Mouse (Mus musculus): ENCODE results near the gene Plb1. TPM values are rescaled to one million over a fixed set of nuclear protein-coding genes. Genes with fewer than 3 reads are reported as not detected.

Plb1 gene
- polyA plus RNA-seq, 1 experiment = not detected

DNA sequence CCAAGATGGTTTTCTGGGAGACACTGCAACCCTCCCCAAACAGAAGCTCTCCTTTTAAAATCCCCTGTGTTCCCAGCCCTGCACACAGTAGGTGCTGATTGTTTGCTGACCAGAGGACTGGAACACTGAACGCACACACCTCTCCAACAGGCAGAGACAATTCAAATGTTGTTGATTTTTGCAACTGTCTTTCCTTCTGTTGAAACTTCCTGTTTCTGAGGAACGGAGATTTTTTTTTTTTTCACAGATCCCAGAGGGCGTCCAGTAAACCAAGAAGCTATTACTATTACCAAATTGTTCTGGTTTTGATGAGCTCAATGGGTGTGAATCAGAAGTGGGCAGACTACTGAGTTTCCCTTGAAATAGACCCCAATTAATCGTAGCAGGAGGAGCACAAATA lies 38.3 kb upstream of the Plb1 start:
- no peaks in the 10 kb centered on the region for H3K79me3 ChIP-seq (ENCODE audit: low read depth)
- no peaks in the 10 kb centered on the region for H3K27me3 ChIP-seq (ENCODE audit: control insufficient read depth, insufficient read depth, insufficient read length)
- no peak for TF ChIP-seq MYOG (IDR thresholded peaks at IDR 0.05; ENCODE audit: control insufficient read depth, extremely low read depth, insufficient read length)
- TF ChIP-seq MAX (IDR thresholded peaks at IDR 0.05) = no peak
- H3K4me3 ChIP-seq (ENCODE audit: insufficient read depth, poor library complexity, severe bottlenecking) = no peak overlapping the region
- no peaks in the 10 kb centered on the region for H3K36me3 ChIP-seq (ENCODE audit: control insufficient read depth, insufficient read depth)
- no peak overlapping the region for H3ac ChIP-seq (ENCODE audit: control insufficient read depth, insufficient read length, low read depth)
- H3K79me2 ChIP-seq (ENCODE audit: control insufficient read depth, insufficient read depth) = no peaks in the 10 kb centered on the region

DNA sequence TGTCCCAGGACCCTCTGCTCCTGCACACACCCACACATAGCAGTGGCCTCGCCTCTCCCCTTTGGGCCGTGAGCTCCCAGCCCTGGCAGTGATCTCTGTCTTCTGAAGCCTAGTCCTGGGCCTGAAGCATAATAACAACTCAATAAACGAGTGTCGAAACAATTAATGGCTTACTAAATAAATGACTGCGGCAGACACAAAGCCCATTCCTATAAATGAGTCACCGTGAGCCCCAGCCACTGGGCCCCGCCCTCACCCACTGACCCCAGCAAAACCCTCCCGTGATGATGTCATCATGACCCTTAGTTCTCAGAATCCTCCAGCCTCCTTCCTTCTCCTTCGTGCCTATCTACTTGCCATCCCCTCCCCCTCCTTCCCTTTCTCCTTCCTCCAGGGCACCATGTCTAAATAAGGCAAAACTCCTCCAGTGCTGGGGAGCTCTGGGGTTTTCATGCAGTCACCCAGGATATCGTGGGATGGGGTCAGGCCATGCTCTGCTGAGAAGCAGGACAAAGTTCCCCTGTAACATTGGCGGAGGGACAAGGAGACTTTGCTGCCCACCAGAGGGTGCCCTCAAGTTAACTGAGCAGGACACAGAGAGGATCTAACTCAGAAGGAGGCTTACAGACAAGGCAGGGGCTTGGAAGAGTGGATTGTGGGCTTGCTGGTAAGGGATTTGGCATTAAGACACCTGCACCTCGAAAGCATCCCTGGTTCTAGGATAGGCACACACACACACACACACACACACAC lies 36.5 kb upstream of the Plb1 start:
- H3K79me2 ChIP-seq (ENCODE audit: control insufficient read depth, insufficient read depth) = no peaks in the 10 kb centered on the region
- H3ac ChIP-seq (ENCODE audit: control insufficient read depth, insufficient read length, low read depth) = no peak overlapping the region
- no peaks in the 10 kb centered on the region for H3K36me3 ChIP-seq (ENCODE audit: control insufficient read depth, insufficient read depth)
- H3K79me3 ChIP-seq (ENCODE audit: low read depth) = no peaks in the 10 kb centered on the region
- H3K27me3 ChIP-seq (ENCODE audit: control insufficient read depth, insufficient read depth, insufficient read length) = no peaks in the 10 kb centered on the region
- peak; percentile 27 for TF ChIP-seq FOSL1 (IDR thresholded peaks at IDR 0.05; ENCODE audit: insufficient read depth, low read length, poor library complexity, severe bottlenecking)
- TF ChIP-seq MAX (IDR thresholded peaks at IDR 0.05) = no peak
- H3K4me3 ChIP-seq (ENCODE audit: insufficient read depth, poor library complexity, severe bottlenecking) = no peak overlapping the region

- H3K27me3 ChIP-seq (ENCODE audit: control insufficient read depth, insufficient read depth, insufficient read length) = no peaks in the 10 kb centered on the region
- H3K79me3 ChIP-seq (ENCODE audit: low read depth) = no peaks in the 10 kb centered on the region
- H3K4me3 ChIP-seq (ENCODE audit: insufficient read depth, poor library complexity, severe bottlenecking) = no peak overlapping the region
- no peak overlapping the region for H3ac ChIP-seq (ENCODE audit: control insufficient read depth, insufficient read length, low read depth)
- TF ChIP-seq USF1 (IDR thresholded peaks at IDR 0.05; ENCODE audit: low read depth) = peak; percentile 21
- no peak for TF ChIP-seq MYOD1 (IDR thresholded peaks at IDR 0.05; ENCODE audit: control insufficient read depth, insufficient read length, low read depth)
- no peak for TF ChIP-seq MAX (IDR thresholded peaks at IDR 0.05)
- TF ChIP-seq MYOG (IDR thresholded peaks at IDR 0.05; ENCODE audit: control insufficient read depth, extremely low read depth, insufficient read length) = no peak
- peak; percentile 92 for TF ChIP-seq CTCF (IDR thresholded peaks at IDR 0.05; ENCODE audit: control insufficient read depth, insufficient read depth, insufficient read length)
- no peaks in the 10 kb centered on the region for H3K36me3 ChIP-seq (ENCODE audit: control insufficient read depth, insufficient read depth)
- H3K79me2 ChIP-seq (ENCODE audit: control insufficient read depth, insufficient read depth) = no peaks in the 10 kb centered on the region
Observed at GRCm38 (mm10) chr5:32197698-32198097, 34.8 kb upstream of the Plb1 start.

GRCm38 (mm10) chr5:32199136-32199535 lies 33.4 kb upstream of the Plb1 start:
- Histone ChIP-seq H3K4me3 (ENCODE audit: insufficient read depth, poor library complexity, severe bottlenecking) (no peak overlapping the region), H3K79me3 (ENCODE audit: low read depth) (no peaks in the 10 kb centered on the region), H3ac (ENCODE audit: control insufficient read depth, insufficient read length, low read depth) (no peak overlapping the region), H3K79me2 (ENCODE audit: control insufficient read depth, insufficient read depth) (no peaks in the 10 kb centered on the region), H3K27me3 (ENCODE audit: control insufficient read depth, insufficient read depth, insufficient read length) (no peaks in the 10 kb centered on the region), H3K36me3 (ENCODE audit: control insufficient read depth, insufficient read depth) (no peaks in the 10 kb centered on the region)
- TF ChIP-seq CEBPB (IDR thresholded peaks at IDR 0.05; ENCODE audit: low read depth) = no peak
- no peak for TF ChIP-seq CTCF (IDR thresholded peaks at IDR 0.05; ENCODE audit: control insufficient read depth, insufficient read depth, insufficient read length)
- no peak for TF ChIP-seq MYOD1 (IDR thresholded peaks at IDR 0.05; ENCODE audit: control insufficient read depth, insufficient read length, low read depth)
- TF ChIP-seq MAX (IDR thresholded peaks at IDR 0.05) = no peak
- no peak for TF ChIP-seq FOSL1 (IDR thresholded peaks at IDR 0.05; ENCODE audit: insufficient read depth, low read length, poor library complexity, severe bottlenecking)
- no peak for TF ChIP-seq MYOG (IDR thresholded peaks at IDR 0.05; ENCODE audit: control insufficient read depth, extremely low read depth, insufficient read length)
- TF ChIP-seq USF1 (IDR thresholded peaks at IDR 0.05; ENCODE audit: low read depth) = no peak

GRCm38 (mm10) chr5:32199594-32199993 lies 32.9 kb upstream of the Plb1 start:
- Histone ChIP-seq H3K4me3 (ENCODE audit: insufficient read depth, poor library complexity, severe bottlenecking) (no peak overlapping the region), H3K79me2 (ENCODE audit: control insufficient read depth, insufficient read depth) (no peaks in the 10 kb centered on the region), H3ac (ENCODE audit: control insufficient read depth, insufficient read length, low read depth) (no peak overlapping the region), H3K79me3 (ENCODE audit: low read depth) (no peaks in the 10 kb centered on the region), H3K36me3 (ENCODE audit: control insufficient read depth, insufficient read depth) (no peaks in the 10 kb centered on the region), H3K27me3 (ENCODE audit: control insufficient read depth, insufficient read depth, insufficient read length) (no peaks in the 10 kb centered on the region)
- no peak for TF ChIP-seq FOSL1 (IDR thresholded peaks at IDR 0.05; ENCODE audit: insufficient read depth, low read length, poor library complexity, severe bottlenecking)
- TF ChIP-seq USF1 (IDR thresholded peaks at IDR 0.05; ENCODE audit: low read depth) = no peak
- TF ChIP-seq MYOD1 (IDR thresholded peaks at IDR 0.05; ENCODE audit: control insufficient read depth, insufficient read length, low read depth) = no peak
- TF ChIP-seq CTCF (IDR thresholded peaks at IDR 0.05; ENCODE audit: control insufficient read depth, insufficient read depth, insufficient read length) = no peak
- no peak for TF ChIP-seq CEBPB (IDR thresholded peaks at IDR 0.05; ENCODE audit: low read depth)
- TF ChIP-seq MYOG (IDR thresholded peaks at IDR 0.05; ENCODE audit: control insufficient read depth, extremely low read depth, insufficient read length) = no peak
- no peak for TF ChIP-seq MAX (IDR thresholded peaks at IDR 0.05)

- Histone ChIP-seq H3K27me3 (ENCODE audit: control insufficient read depth, insufficient read depth, insufficient read length) (no peaks in the 10 kb centered on the region), H3K79me3 (ENCODE audit: low read depth) (no peaks in the 10 kb centered on the region), H3ac (ENCODE audit: control insufficient read depth, insufficient read length, low read depth) (no peak overlapping the region), H3K4me3 (ENCODE audit: insufficient read depth, poor library complexity, severe bottlenecking) (no peak overlapping the region), H3K79me2 (ENCODE audit: control insufficient read depth, insufficient read depth) (no peaks in the 10 kb centered on the region), H3K36me3 (ENCODE audit: control insufficient read depth, insufficient read depth) (no peaks in the 10 kb centered on the region)
- TF ChIP-seq CEBPB (IDR thresholded peaks at IDR 0.05; ENCODE audit: low read depth) = no peak
- no peak for TF ChIP-seq MYOG (IDR thresholded peaks at IDR 0.05; ENCODE audit: control insufficient read depth, extremely low read depth, insufficient read length)
- no peak for TF ChIP-seq USF1 (IDR thresholded peaks at IDR 0.05; ENCODE audit: low read depth)
- no peak for TF ChIP-seq CTCF (IDR thresholded peaks at IDR 0.05; ENCODE audit: control insufficient read depth, insufficient read depth, insufficient read length)
- TF ChIP-seq MAX (IDR thresholded peaks at IDR 0.05) = no peak
Observed at GRCm38 (mm10) chr5:32204653-32205052, 27.9 kb upstream of the Plb1 start.

Measured in C2C12 (cell line).